Mouse (Mus musculus): ENCODE measurements around the gene Col4a2.

Col4a2 gene

GRCm38 (mm10) chr8:11327298-11327697, 14.7 kb downstream of the Col4a2 start:
- DNase-seq = no peak

- no peak for DNase-seq
These were observed 15.3 kb downstream of the Col4a2 start for GRCm38 (mm10) chr8:11327722-11328417.

- DNase-seq = peak in 1 of 2 experiments; percentile 53
These were observed 19.0 kb downstream of the Col4a2 start for GRCm38 (mm10) chr8:11331561-11331960.

- DNase-seq = no peak
These were observed 21.1 kb downstream of the Col4a2 start for GRCm38 (mm10) chr8:11333746-11334145.

- DNase-seq = no peak
These were observed 21.9 kb downstream of the Col4a2 start for GRCm38 (mm10) chr8:11334493-11334892.

- DNase-seq = no peak
These were observed 22.6 kb downstream of the Col4a2 start for GRCm38 (mm10) chr8:11335238-11335637.

- no peak for DNase-seq
These were observed 23.7 kb downstream of the Col4a2 start for GRCm38 (mm10) chr8:11336346-11336745.

GRCm38 (mm10) chr8:11337642-11338041, 25.0 kb downstream of the Col4a2 start:
- no peak for DNase-seq

GRCm38 (mm10) chr8:11338507-11338906, 25.9 kb downstream of the Col4a2 start:
- DNase-seq = no peak

- peak; percentile 63 to 74 for DNase-seq
These were observed 27.9 kb downstream of the Col4a2 start for GRCm38 (mm10) chr8:11340310-11341110.

- DNase-seq = no peak
These were observed 28.5 kb downstream of the Col4a2 start for GRCm38 (mm10) chr8:11341111-11341566.

- peak; percentile 42 to 68 for DNase-seq
These were observed 31.9 kb downstream of the Col4a2 start for GRCm38 (mm10) chr8:11344459-11344858.

- DNase-seq = peak; percentile 68 to 72
These were observed 33.6 kb downstream of the Col4a2 start for GRCm38 (mm10) chr8:11346225-11346624.

GRCm38 (mm10) chr8:11347699-11348098, 35.1 kb downstream of the Col4a2 start:
- DNase-seq = no peak

- DNase-seq = no peak
These were observed 36.0 kb downstream of the Col4a2 start for GRCm38 (mm10) chr8:11348622-11349021.

GRCm38 (mm10) chr8:11351355-11351754, 38.8 kb downstream of the Col4a2 start:
- DNase-seq = peak; percentile 82 to 86

GRCm38 (mm10) chr8:11352514-11352913, 39.9 kb downstream of the Col4a2 start:
- no peak for DNase-seq

GRCm38 (mm10) chr8:11354800-11355451, 42.3 kb downstream of the Col4a2 start:
- peak in 1 of 2 experiments; percentile 52 for DNase-seq

- no peak for DNase-seq
These were observed 43.3 kb downstream of the Col4a2 start for GRCm38 (mm10) chr8:11355900-11356299.

- DNase-seq = no peak
These were observed 44.2 kb downstream of the Col4a2 start for GRCm38 (mm10) chr8:11356776-11357175.

GRCm38 (mm10) chr8:11357921-11358436, 45.4 kb downstream of the Col4a2 start:
- no peak for DNase-seq

GRCm38 (mm10) chr8:11359846-11360245, 47.2 kb downstream of the Col4a2 start:
- DNase-seq = no peak

Data from lung, adult 18-20 months (tissue).